Mouse (Mus musculus): ENCODE measurements around the gene Sost.

Sost gene

GRCm38 (mm10) chr11:101983431-101983921 lies 16.7 kb upstream of the Sost start:
- no peak for DNase-seq (ENCODE audit: low read depth)

- no peak for DNase-seq (ENCODE audit: low read depth)
Measured at GRCm38 (mm10) chr11:101982981-101983411, 16.2 kb upstream of the Sost start.

GRCm38 (mm10) chr11:101981850-101982249 lies 15.0 kb upstream of the Sost start:
- DNase-seq (ENCODE audit: low read depth) = no peak

- DNase-seq (ENCODE audit: low read depth) = no peak
Measured at GRCm38 (mm10) chr11:101980603-101981157, 13.9 kb upstream of the Sost start.

- DNase-seq (ENCODE audit: low read depth) = no peak
Measured at GRCm38 (mm10) chr11:101979140-101979539, 12.3 kb upstream of the Sost start.

GRCm38 (mm10) chr11:101976949-101977348 lies 10.1 kb upstream of the Sost start:
- DNase-seq (ENCODE audit: low read depth) = no peak

GRCm38 (mm10) chr11:101974923-101975322 lies 8.1 kb upstream of the Sost start:
- DNase-seq (ENCODE audit: low read depth) = peak; percentile 23

GRCm38 (mm10) chr11:101974181-101974580 lies 7.4 kb upstream of the Sost start:
- no peak for DNase-seq (ENCODE audit: low read depth)

GRCm38 (mm10) chr11:101973496-101973895 lies 6.7 kb upstream of the Sost start:
- DNase-seq (ENCODE audit: low read depth) = no peak

- peak; percentile 27 for DNase-seq (ENCODE audit: low read depth)
Measured at GRCm38 (mm10) chr11:101972651-101973050, 5.8 kb upstream of the Sost start.

- DNase-seq (ENCODE audit: low read depth) = no peak
Measured at GRCm38 (mm10) chr11:101972097-101972496, 5.3 kb upstream of the Sost start.

GRCm38 (mm10) chr11:101971410-101971809 lies 4.6 kb upstream of the Sost start:
- peak; percentile 69 for DNase-seq (ENCODE audit: low read depth)

- DNase-seq (ENCODE audit: low read depth) = no peak
Measured at GRCm38 (mm10) chr11:101969835-101970234, 3.0 kb upstream of the Sost start.

- peak; percentile 92 for DNase-seq (ENCODE audit: low read depth)
Measured at GRCm38 (mm10) chr11:101968791-101969190, 2.0 kb upstream of the Sost start.

- no peak for DNase-seq (ENCODE audit: low read depth)
Measured at GRCm38 (mm10) chr11:101968311-101968710, 1.5 kb upstream of the Sost start.

GRCm38 (mm10) chr11:101965553-101965952 lies 1.3 kb downstream of the Sost start:
- DNase-seq (ENCODE audit: low read depth) = no peak

- no peak for DNase-seq (ENCODE audit: low read depth)
Measured at GRCm38 (mm10) chr11:101964647-101965046, 2.2 kb downstream of the Sost start.

- DNase-seq (ENCODE audit: low read depth) = no peak
Measured at GRCm38 (mm10) chr11:101963473-101964291, 3.1 kb downstream of the Sost start.

GRCm38 (mm10) chr11:101963043-101963442 lies 3.8 kb downstream of the Sost start:
- DNase-seq (ENCODE audit: low read depth) = no peak

GRCm38 (mm10) chr11:101957476-101957875 lies 9.3 kb downstream of the Sost start:
- DNase-seq (ENCODE audit: low read depth) = no peak

- DNase-seq (ENCODE audit: low read depth) = no peak
Measured at GRCm38 (mm10) chr11:101953441-101953840, 13.4 kb downstream of the Sost start.

GRCm38 (mm10) chr11:101952541-101953341 lies 14.1 kb downstream of the Sost start:
- DNase-seq (ENCODE audit: low read depth) = peak; percentile 14

GRCm38 (mm10) chr11:101950021-101950420 lies 16.8 kb downstream of the Sost start:
- no peak for DNase-seq (ENCODE audit: low read depth)

Data from NIH3T3 (cell line).